Mouse (Mus musculus) lung, postnatal 0 days (tissue): Measurements from ENCODE around the gene Marcks.

Experiments used
- CTCF ChIP-seq: IDR thresholded peaks from 2 replicates; pipeline ENCODE4 v1.5.1; 2016; ENCODE audit warnings: antibody characterized with exemption, mild to moderate bottlenecking
- EP300 ChIP-seq: IDR thresholded peaks from 2 replicates; pipeline ENCODE4 v1.6.1; 2016; ENCODE audit warnings: antibody characterized with exemption, mild to moderate bottlenecking, control low read depth

DNA sequence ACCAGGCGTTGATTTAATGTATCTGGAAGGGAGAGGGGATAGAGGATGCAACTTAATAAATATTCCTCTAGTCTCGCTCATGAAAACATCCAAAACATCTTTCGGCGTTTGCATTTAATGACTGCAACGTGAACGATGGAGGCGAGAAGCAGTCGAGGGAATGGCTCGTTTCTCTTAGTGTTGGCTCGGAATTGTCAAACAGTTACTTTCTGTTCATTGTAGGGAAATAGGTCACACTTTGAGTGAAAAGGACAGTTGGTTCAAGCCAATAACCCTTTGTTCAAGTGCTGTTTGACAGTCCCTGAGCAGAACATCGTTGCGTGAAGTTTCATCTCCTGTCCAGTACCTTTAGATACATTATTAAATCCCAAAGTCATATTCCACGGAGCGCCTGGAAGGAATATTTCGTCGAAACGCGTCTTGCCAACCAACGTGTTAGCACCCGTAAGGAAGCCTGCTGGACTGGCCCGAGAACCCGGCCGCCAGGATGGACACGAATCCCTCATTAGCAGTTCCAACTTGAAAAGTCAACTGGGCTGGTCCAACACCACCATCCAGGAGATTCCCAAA, 1.5 kb upstream of the Marcks start:
- no peak for TF ChIP-seq CTCF
- no peak for TF ChIP-seq EP300
